ENCODE assay signal across 20 mouse cellular contexts in genomic region chr4:49104860-49105259, GRCm38 (mm10). TPM values are rescaled to one million over a fixed set of nuclear protein-coding genes. Genes with fewer than 3 reads are reported as not detected.
DNase-seq lines count a peak whose midpoint lies in the region; ATAC-seq and TF ChIP-seq lines count a peak whose summit lies in the region.
"Had no signal": no experiment of that assay in that cellular context is flagged by ENCODE, and none has a peak within 500 bp of the region (broad histone marks: within the 10 kb centered on the region; RNA-seq: fewer than 3 reads in every experiment).

No protein-coding gene starts in this region.

- H3K9ac ChIP-seq in kidney, postnatal 0 days (ENCODE audit: low read depth, low read length), result no peak overlapping the region
- H3K9ac ChIP-seq in neural tube, embryonic 14.5 days (replicated peaks; ENCODE audit: low read depth, low read length), result no peak overlapping the region
- H3K9ac ChIP-seq: forebrain, embryonic 13.5 days; forebrain, postnatal 0 days; heart, embryonic 13.5 days had no signal

- no peak overlapping the region for H3K4me3 ChIP-seq in kidney, postnatal 0 days (replicated peaks; ENCODE audit: low read depth, low read length)
- H3K4me3 ChIP-seq in neural tube, embryonic 14.5 days (ENCODE audit: low read depth, low read length), result no peak overlapping the region
- H3K4me3 ChIP-seq: embryonic facial prominence, embryonic 10.5 days; forebrain, embryonic 13.5 days; gastrocnemius, adult 2 months; heart, embryonic 13.5 days had no signal

- ATAC-seq in kidney, postnatal 0 days (replicated peaks; ENCODE audit: low FRiP score, low read depth), result peak; percentile 68
- ATAC-seq in neural tube, embryonic 14.5 days (ENCODE audit: low read depth), result 0 out of 2 replicates have a peak, but pooled peaks have one; percentile 33
- ATAC-seq: forebrain, embryonic 13.5 days; forebrain, postnatal 0 days; Patski had no signal

- TF ChIP-seq CTCF in kidney, postnatal 0 days (IDR thresholded peaks at IDR 0.05; ENCODE audit: low read depth), result no peak

- H3K4me2 ChIP-seq in kidney, postnatal 0 days (ENCODE audit: low read length), result no peak overlapping the region
- no peak overlapping the region for H3K4me2 ChIP-seq in neural tube, embryonic 14.5 days (ENCODE audit: low read depth, low read length)
- H3K4me2 ChIP-seq: forebrain, embryonic 13.5 days; heart, embryonic 13.5 days had no signal

- 0 out of 2 replicates have a peak, but pooled peaks cover 1% of the 10 kb centered on the region for H3K4me1 ChIP-seq in kidney, postnatal 0 days (replicated peaks; ENCODE audit: insufficient read depth, low read length)
- peaks cover 7% of the 10 kb centered on the region for H3K4me1 ChIP-seq in neural tube, embryonic 14.5 days (ENCODE audit: control insufficient read depth, insufficient read depth, low read length)
- H3K4me1 ChIP-seq: embryonic facial prominence, embryonic 10.5 days had no signal

- 58% methylated on average over 8 of the region's 8 CpGs for WGBS in kidney, postnatal 0 days
- WGBS in neural tube, embryonic 14.5 days, result 78% methylated on average over 8 of the region's 8 CpGs

- H3K9me3 ChIP-seq in kidney, postnatal 0 days (replicated peaks; ENCODE audit: low read length), result no peaks in the 10 kb centered on the region
- H3K9me3 ChIP-seq in neural tube, embryonic 14.5 days (ENCODE audit: control insufficient read depth, low read length), result no peaks in the 10 kb centered on the region
- H3K9me3 ChIP-seq: embryonic facial prominence, embryonic 10.5 days; forebrain, embryonic 13.5 days; heart, embryonic 13.5 days had no signal

- H3K27me3 ChIP-seq in kidney, postnatal 0 days (ENCODE audit: insufficient read depth, low read length), result no peaks in the 10 kb centered on the region
- no peaks in the 10 kb centered on the region for H3K27me3 ChIP-seq in neural tube, embryonic 14.5 days (ENCODE audit: control insufficient read depth, insufficient read depth, low read length)
- H3K27me3 ChIP-seq: CH12.LX; forebrain, embryonic 13.5 days; heart, embryonic 13.5 days; Patski had no signal

- no peak overlapping the region for H3K27ac ChIP-seq in kidney, postnatal 0 days
- no peak overlapping the region for H3K27ac ChIP-seq in neural tube, embryonic 14.5 days (ENCODE audit: low read depth, low read length)
- H3K27ac ChIP-seq: embryonic facial prominence, embryonic 10.5 days; forebrain, embryonic 13.5 days; gastrocnemius, adult 2 months; heart, embryonic 13.5 days had no signal

- DNase-seq in kidney, adult 9 months, result peak; percentile 3
- no peak for DNase-seq in kidney, postnatal 10 days
- DNase-seq in R1 (ENCODE audit: low read depth, low spot score), result peak; percentile 6
- peak; percentile 59 for DNase-seq in kidney, postnatal 0 days (ENCODE audit: low spot score)
- DNase-seq in right cerebral cortex, postnatal 25 days, result no peak
- DNase-seq in testis, postnatal 14 days (ENCODE audit: low spot score), result no peak
- DNase-seq: adrenal gland, adult 2 months; adrenal gland, postnatal 25 days; cerebellum, adult 18-20 months; cerebellum, adult 9-11 months; forebrain, postnatal 0 days; gastrocnemius, adult 2 months; gastrocnemius, postnatal 25 days; heart, postnatal 36 days had no signal

- H3K36me3 ChIP-seq in kidney, postnatal 0 days (ENCODE audit: insufficient read depth, low read length), result no peaks in the 10 kb centered on the region
- no peaks in the 10 kb centered on the region for H3K36me3 ChIP-seq in neural tube, embryonic 14.5 days (ENCODE audit: control insufficient read depth, insufficient read depth, low read length)
- H3K36me3 ChIP-seq: embryonic facial prominence, embryonic 10.5 days; heart, embryonic 13.5 days had no signal

RNA-seq across cellular contexts. Expression of gene Plppr1, which starts 45.8 kb away (rescaled TPM):
- polyA plus RNA-seq in kidney, postnatal 0 days (2015; fragmentation: Nextera tagmentation; extraction: Ambion mirVana), result 6.5 and 6.6 TPM in 2 replicates
- 100 and 116 TPM in 2 replicates for polyA plus RNA-seq in neural tube, embryonic 14.5 days (2014; fragmentation: Nextera tagmentation; extraction: Ambion mirVana)
- polyA plus RNA-seq: adrenal gland, adult 2 months had no signal

Comparison
In these comparisons a context has a peak if more than half of its experiments do, and no peak if none do; other contexts are left out.
1. DNase-seq: peak in kidney, adult 9 months (single experiment), R1 (single experiment) and kidney, postnatal 0 days (single experiment); none in kidney, postnatal 10 days (single experiment), right cerebral cortex, postnatal 25 days (single experiment) and testis, postnatal 14 days (single experiment).
2. RNA of gene Plppr1, which starts 45.8 kb away (polyA plus RNA-seq): 100 to 116 TPM in neural tube, embryonic 14.5 days; 6.5 to 6.6 TPM in kidney, postnatal 0 days; every median in the first group is over 10 times any median in the second.